Mouse (Mus musculus) embryonic facial prominence, embryonic 10.5 days (tissue): Measurements from ENCODE around the gene Lrrc47. TPM values are rescaled to one million over a fixed set of nuclear protein-coding genes. Genes with fewer than 3 reads are reported as not detected.

Experiments used
- DNase-seq: peaks from one replicate; pipeline ENCODE4 v3.0.0-alpha.2; 2017; ENCODE audit warnings: low spot score
- H3K27ac ChIP-seq: fragments of 300-500 bp; sonication (generic); replicated peaks from 2 replicates; pipeline ENCODE4 v1.5.1; 2016; ENCODE audit warnings: mild to moderate bottlenecking
- H3K27me3 ChIP-seq: fragments of 300-500 bp; sonication (generic); replicated peaks from 2 replicates; pipeline ENCODE4 v1.6.1; 2016; ENCODE audit warnings: low read depth, mild to moderate bottlenecking; ENCODE audit not compliant: poor library complexity, severe bottlenecking
- H3K36me3 ChIP-seq: fragments of 300-500 bp; sonication (generic); replicated peaks from 2 replicates; pipeline ENCODE4 v1.6.1; 2016; ENCODE audit warnings: mild to moderate bottlenecking, moderate library complexity
- H3K4me1 ChIP-seq: fragments of 300-500 bp; sonication (generic); 2 replicates; pipeline ENCODE4 v1.6.1; 2016
- H3K4me3 ChIP-seq: fragments of 300-500 bp; sonication (generic); 2 replicates; pipeline ENCODE4 v1.5.1; 2016; ENCODE audit warnings: mild to moderate bottlenecking, moderate library complexity
- H3K9me3 ChIP-seq: fragments of 300-500 bp; sonication (generic); 2 replicates; pipeline ENCODE4 v1.6.1; 2016; ENCODE audit warnings: mild to moderate bottlenecking
- WGBS: fragments of 180-500 bp; shearing (Covaris S2); methylation state at CpG from one replicate; pipeline ENCODE4 v1.1.7; 2016; 5-methylcytosine and 5-hydroxymethylcytosine counted together
- polyA plus RNA-seq: library from polyadenylated mRNA; unstranded; fragments of >200 nt; fragmentation: Nextera tagmentation; extraction: Ambion mirVana; gene quantifications from 2 replicates; pipeline ENCODE4 v1.2.1, GENCODE M21; 2016

Gene Lrrc47
- polyA plus RNA-seq, 1 experiment from 2014 or later, result 24.9 TPM

- no peak for DNase-seq
- H3K4me3 ChIP-seq, result no peak overlapping the region
- peaks cover 5% of the 10 kb centered on the region for H3K4me1 ChIP-seq
- H3K36me3 ChIP-seq, result peaks cover 57% of the 10 kb centered on the region
- H3K27ac ChIP-seq, result no peak overlapping the region
- no peaks in the 10 kb centered on the region for H3K9me3 ChIP-seq
- 93% methylated on average over 6 of the region's 6 CpGs for WGBS
- H3K27me3 ChIP-seq, result no peaks in the 10 kb centered on the region
These were observed 5.3 kb upstream of the Lrrc47 start for GRCm38 (mm10) chr4:154006264-154006663.

- no peaks in the 10 kb centered on the region for H3K27me3 ChIP-seq
- no peak for DNase-seq
- no peak overlapping the region for H3K27ac ChIP-seq
- H3K36me3 ChIP-seq, result peaks cover 46% of the 10 kb centered on the region
- H3K9me3 ChIP-seq, result no peaks in the 10 kb centered on the region
- no peak overlapping the region for H3K4me3 ChIP-seq
- 82% methylated on average over 4 of the region's 4 CpGs for WGBS
- H3K4me1 ChIP-seq, result peaks cover 14% of the 10 kb centered on the region
These were observed 3.8 kb upstream of the Lrrc47 start for GRCm38 (mm10) chr4:154007759-154008158.

GRCm38 (mm10) chr4:154010907-154011645 is 455 bp upstream of the Lrrc47 start:
- 31% methylated on average over 13 of the region's 13 CpGs for WGBS
- Histone ChIP-seq H3K27ac (peak overlapping the region; percentile 93), H3K9me3 (no peaks in the 10 kb centered on the region), H3K36me3 (peaks cover 41% of the 10 kb centered on the region), H3K27me3 (no peaks in the 10 kb centered on the region), H3K4me1 (peaks cover 29% of the 10 kb centered on the region), H3K4me3 (peak overlapping the region; percentile 92)
- no peak for DNase-seq

GRCm38 (mm10) chr4:154012132-154012882 is 776 bp downstream of the Lrrc47 start:
- Histone ChIP-seq H3K4me1 (peaks cover 29% of the 10 kb centered on the region), H3K27me3 (no peaks in the 10 kb centered on the region), H3K4me3 (peak overlapping the region; percentile 92), H3K27ac (peak overlapping the region; percentile 93), H3K36me3 (peaks cover 41% of the 10 kb centered on the region), H3K9me3 (no peaks in the 10 kb centered on the region)
- no peak for DNase-seq
- WGBS, result 3% methylated on average over 55 of the region's 55 CpGs

- WGBS, result 96% methylated on average over 11 of the region's 11 CpGs
- no peaks in the 10 kb centered on the region for H3K27me3 ChIP-seq
- H3K9me3 ChIP-seq, result no peaks in the 10 kb centered on the region
- peaks cover 29% of the 10 kb centered on the region for H3K4me1 ChIP-seq
- no peak for DNase-seq
- peaks cover 73% of the 10 kb centered on the region for H3K36me3 ChIP-seq
- H3K4me3 ChIP-seq, result no peak overlapping the region
- no peak overlapping the region for H3K27ac ChIP-seq
These were observed 3.9 kb downstream of the Lrrc47 start for GRCm38 (mm10) chr4:154015476-154015875.

- Histone ChIP-seq H3K36me3 (peaks cover 84% of the 10 kb centered on the region), H3K9me3 (no peaks in the 10 kb centered on the region), H3K27ac (no peak overlapping the region), H3K27me3 (peaks cover 15% of the 10 kb centered on the region), H3K4me1 (peaks cover 18% of the 10 kb centered on the region), H3K4me3 (no peak overlapping the region)
- 76% methylated on average over 7 of the region's 7 CpGs for WGBS
- DNase-seq, result peak; percentile 39
These were observed 8.0 kb downstream of the Lrrc47 start for GRCm38 (mm10) chr4:154019571-154019970.

- H3K27me3 ChIP-seq, result peaks cover 34% of the 10 kb centered on the region
- peaks cover 65% of the 10 kb centered on the region for H3K36me3 ChIP-seq
- DNase-seq, result no peak
- 91% methylated on average over 9 of the region's 9 CpGs for WGBS
- peaks cover 35% of the 10 kb centered on the region for H3K4me1 ChIP-seq
- H3K27ac ChIP-seq, result no peak overlapping the region
- H3K9me3 ChIP-seq, result no peaks in the 10 kb centered on the region
- H3K4me3 ChIP-seq, result no peak overlapping the region
These were observed 9.9 kb downstream of the Lrrc47 start for GRCm38 (mm10) chr4:154021432-154021831.

- Histone ChIP-seq H3K27ac (no peak overlapping the region), H3K9me3 (no peaks in the 10 kb centered on the region), H3K4me3 (no peak overlapping the region), H3K27me3 (peaks cover 43% of the 10 kb centered on the region), H3K36me3 (peaks cover 55% of the 10 kb centered on the region), H3K4me1 (peaks cover 38% of the 10 kb centered on the region)
- 76% methylated on average over 4 of the region's 4 CpGs for WGBS
- no peak for DNase-seq
These were observed 10.9 kb downstream of the Lrrc47 start for GRCm38 (mm10) chr4:154022407-154022806.

GRCm38 (mm10) chr4:154022844-154023243 is 11.3 kb downstream of the Lrrc47 start:
- DNase-seq, result no peak
- 36% methylated on average over 4 of the region's 4 CpGs for WGBS
- Histone ChIP-seq H3K36me3 (peaks cover 51% of the 10 kb centered on the region), H3K4me3 (no peak overlapping the region), H3K4me1 (peaks cover 38% of the 10 kb centered on the region), H3K9me3 (no peaks in the 10 kb centered on the region), H3K27ac (no peak overlapping the region), H3K27me3 (peaks cover 47% of the 10 kb centered on the region)

GRCm38 (mm10) chr4:154023754-154024601 is 12.4 kb downstream of the Lrrc47 start:
- WGBS, result 28% methylated on average over 8 of the region's 8 CpGs
- no peak for DNase-seq
- Histone ChIP-seq H3K9me3 (no peaks in the 10 kb centered on the region), H3K4me3 (no peak overlapping the region), H3K27me3 (peaks cover 47% of the 10 kb centered on the region), H3K4me1 (peaks cover 38% of the 10 kb centered on the region), H3K36me3 (peaks cover 40% of the 10 kb centered on the region), H3K27ac (0 out of 2 replicates have a peak overlapping the region, but pooled peaks have one; percentile 7)

- H3K9me3 ChIP-seq, result no peaks in the 10 kb centered on the region
- H3K4me3 ChIP-seq, result peak overlapping the region; percentile 56
- peaks cover 30% of the 10 kb centered on the region for H3K36me3 ChIP-seq
- DNase-seq, result no peak
- WGBS, result 33% methylated on average over 17 of the region's 17 CpGs
- H3K27ac ChIP-seq, result peak overlapping the region; percentile 31; the same call in 1 of the 2 replicates
- peaks cover 38% of the 10 kb centered on the region for H3K4me1 ChIP-seq
- H3K27me3 ChIP-seq, result peaks cover 47% of the 10 kb centered on the region
These were observed 13.4 kb downstream of the Lrrc47 start for GRCm38 (mm10) chr4:154024729-154025521.
